Mouse (Mus musculus): ENCODE measurements at regions not wholly inside any gene's neighbourhood (a gene's known extent, or its start where the extent isn't known, plus 50 kb on each side); places are given as distances from the start of the nearest gene placed in this dataset.
"Not testable (repeated sequence)": the region's sequence is repeated elsewhere in the genome, so short reads cannot be mapped to it uniquely, and the experiment has no call there.

DNA sequence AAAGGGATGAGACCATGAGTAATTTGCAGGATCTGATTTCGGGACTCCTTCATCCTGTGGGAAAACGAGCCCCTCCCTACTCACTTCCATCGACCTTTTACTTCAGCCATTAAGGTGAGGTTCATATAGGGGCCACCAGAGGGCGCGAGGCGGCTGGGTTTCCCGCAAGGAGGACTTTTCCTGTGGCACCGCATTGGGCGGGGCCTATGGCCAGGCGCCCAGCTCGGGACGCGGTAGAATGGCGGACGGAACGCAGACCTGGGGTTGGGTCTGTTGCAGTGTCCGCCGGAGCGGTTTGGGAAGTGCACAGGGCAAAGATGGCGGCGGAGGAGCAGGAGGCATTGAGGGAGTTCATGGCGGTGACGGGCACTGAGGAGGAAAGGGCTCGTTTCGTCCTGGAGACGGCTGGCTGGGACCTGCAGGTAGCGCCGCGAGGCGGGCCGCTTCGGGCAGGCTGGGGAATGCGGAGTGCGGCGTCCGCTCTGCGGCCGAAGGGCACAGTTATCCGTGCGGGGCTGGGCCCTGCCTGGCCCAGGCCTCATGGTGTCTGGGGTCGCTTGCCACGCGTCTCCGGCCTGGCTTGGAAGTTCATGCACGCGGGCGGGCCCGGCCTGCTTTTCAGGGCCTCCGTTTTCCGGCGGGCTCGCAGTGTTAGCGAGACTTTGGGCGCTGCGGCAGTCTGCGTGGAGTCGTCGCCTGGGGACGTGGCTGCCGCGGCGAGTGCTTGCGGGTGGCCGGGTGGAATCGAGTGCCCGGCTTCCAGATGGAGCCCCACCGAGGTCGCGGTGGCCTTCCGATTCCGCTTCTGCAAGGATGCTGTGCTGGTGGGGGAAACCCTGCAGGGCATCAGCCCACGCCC is 219.1 kb downstream of the Gm31371 start:
- peak; percentile 100 for DNase-seq

DNA sequence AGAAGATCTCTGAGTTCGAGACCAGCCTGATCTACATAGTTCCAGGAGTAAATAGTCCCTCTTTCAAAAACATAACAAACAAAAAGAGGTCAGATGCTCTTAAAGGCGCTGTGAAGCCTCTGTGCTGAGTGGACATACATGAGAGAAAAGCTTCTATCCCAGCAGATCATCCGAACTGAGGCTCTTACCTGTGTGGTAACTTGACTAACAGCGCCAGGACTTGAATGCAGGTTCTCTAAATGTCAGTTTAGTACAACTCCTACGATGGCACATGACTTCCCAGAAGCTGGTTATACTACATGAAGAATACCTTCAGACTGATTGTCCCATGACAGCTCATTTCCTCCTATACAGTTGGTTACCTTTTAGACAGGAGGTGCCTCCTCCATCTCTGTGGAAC is 220.4 kb downstream of the Gm31371 start:
- DNase-seq: not testable (repeated sequence)

DNA sequence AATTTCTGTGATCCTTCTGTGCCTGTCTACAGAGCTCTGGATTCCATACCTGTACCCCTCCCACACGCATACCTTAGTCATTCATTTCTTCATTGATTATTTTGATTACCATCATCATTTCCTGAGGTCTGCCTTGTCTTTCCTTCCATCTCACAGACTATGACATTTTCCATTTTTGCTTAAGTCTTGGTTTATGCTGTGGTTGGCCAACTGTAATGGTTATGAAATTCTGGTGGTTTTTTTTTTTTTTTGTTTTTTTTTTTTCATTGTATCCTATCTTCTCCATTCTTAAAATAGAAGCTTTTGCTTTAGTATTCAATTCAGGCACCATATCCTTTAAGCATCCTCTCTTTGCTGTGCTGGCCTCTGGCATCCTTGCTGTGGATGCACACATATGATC is 227.4 kb downstream of the Gm15319 start:
- not testable (repeated sequence) for DNase-seq

DNA sequence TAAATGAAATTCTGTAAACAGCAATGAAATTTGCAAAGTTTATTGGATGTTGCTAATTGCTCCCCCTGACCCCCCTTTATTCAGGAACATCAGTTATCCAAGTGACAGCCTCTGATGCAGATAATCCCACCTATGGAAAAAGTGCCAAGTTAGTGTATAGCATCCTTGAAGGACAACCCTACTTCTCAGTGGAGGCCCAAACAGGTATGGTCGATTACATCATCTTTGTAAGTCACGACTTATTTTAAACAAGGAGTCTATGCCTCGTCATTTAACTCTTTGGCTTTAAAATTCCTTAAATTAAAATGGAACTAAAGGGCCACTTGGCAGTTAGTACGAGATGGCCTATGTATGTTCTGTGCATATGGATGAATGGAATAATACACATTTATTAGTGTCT is 217.6 kb downstream of the Gm15319 start:
- not testable (repeated sequence) for DNase-seq

DNA sequence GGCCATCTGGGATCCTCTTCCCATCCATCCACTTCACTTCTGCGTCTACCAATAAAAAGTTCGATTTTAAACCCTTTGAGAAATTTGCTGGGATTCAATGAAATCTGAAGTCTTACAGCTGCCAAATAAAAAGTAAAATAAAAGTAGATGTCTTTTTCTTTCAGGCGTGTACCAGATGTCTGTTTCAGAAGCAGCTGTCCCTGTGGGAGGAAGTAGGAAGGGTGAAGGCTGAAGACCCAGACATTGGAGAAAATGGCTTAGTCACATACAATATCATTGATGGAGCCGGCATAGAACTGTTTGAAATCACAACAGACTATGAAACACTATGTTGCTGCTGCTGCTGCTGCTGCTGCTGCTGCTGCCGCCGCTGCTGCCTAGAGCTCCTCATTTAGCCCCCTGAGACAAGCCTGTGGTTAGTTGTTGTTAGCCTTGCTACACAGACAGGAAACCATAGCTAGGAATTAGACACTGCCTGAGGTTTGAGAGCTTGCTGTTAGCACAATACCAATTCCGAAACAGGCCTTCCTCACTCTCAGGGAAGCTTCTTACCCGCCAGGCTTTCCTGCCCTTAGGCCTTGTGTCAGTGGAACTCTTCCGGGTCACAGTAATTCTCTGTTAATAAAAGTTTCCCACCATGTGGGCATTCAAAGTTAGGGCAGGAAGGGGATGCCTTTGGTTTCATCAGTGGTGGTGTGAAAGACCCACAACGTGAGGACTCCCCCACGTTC is 211.5 kb downstream of the Gm15319 start:
- not testable (repeated sequence) for DNase-seq

DNA sequence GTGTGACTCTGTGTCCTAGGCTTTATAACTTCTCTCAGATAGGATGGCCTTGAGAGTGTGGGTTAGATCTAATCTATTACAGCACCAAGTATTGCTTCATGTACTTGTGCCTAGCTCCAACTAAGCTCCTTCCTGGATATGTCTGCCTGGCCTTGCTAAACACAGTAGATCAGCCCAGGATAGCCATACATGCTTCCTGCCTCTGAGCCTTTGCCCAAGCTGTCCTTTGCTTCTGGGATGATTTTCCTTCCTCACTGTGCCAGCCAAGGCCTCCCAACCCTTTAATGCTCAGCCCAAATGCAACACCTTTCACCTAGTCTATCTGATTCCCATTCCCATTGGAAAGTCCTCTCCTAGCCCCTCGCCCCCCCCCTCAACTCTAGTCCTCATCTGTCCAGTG is 208.9 kb downstream of the Gm15319 start:
- peak; percentile 21 for DNase-seq

All from cerebellum, adult 11-12 months (tissue).